Mouse (Mus musculus) neural tube, embryonic 13.5 days (tissue): ENCODE results near the gene Elavl1. TPM values are rescaled to one million over a fixed set of nuclear protein-coding genes. Genes with fewer than 3 reads are reported as not detected.

Experiments
- ATAC-seq: fragments of 200-750 bp; cut with Nextera tagmentation; 2 replicates; pipeline ENCODE4 v1.8.0; 2017; ENCODE audit warnings: low read depth, mild to moderate bottlenecking, moderate TSS enrichment, moderate library complexity
- H3K27ac ChIP-seq: fragments of 300-500 bp; sonication (generic); replicated peaks from 2 replicates; pipeline ENCODE4 v1.5.1; 2015; ENCODE audit warnings: moderate library complexity, mild to moderate bottlenecking, inconsistent platforms
- H3K27me3 ChIP-seq: fragments of 300-500 bp; sonication (generic); 2 replicates; pipeline ENCODE4 v1.6.1; 2015; ENCODE audit warnings: mild to moderate bottlenecking, inconsistent platforms
- H3K36me3 ChIP-seq: fragments of 300-500 bp; sonication (generic); 2 replicates; pipeline ENCODE4 v1.6.1; 2015; ENCODE audit warnings: mild to moderate bottlenecking, inconsistent platforms
- H3K4me1 ChIP-seq: fragments of 300-500 bp; sonication (generic); replicated peaks from 2 replicates; pipeline ENCODE4 v1.6.1; 2015; ENCODE audit warnings: inconsistent platforms
- H3K4me2 ChIP-seq: fragments of 300-500 bp; sonication (generic); 2 replicates; pipeline ENCODE4 v1.6.1; 2015; ENCODE audit warnings: inconsistent platforms, mild to moderate bottlenecking, moderate library complexity
- H3K4me3 ChIP-seq: fragments of 300-500 bp; sonication (generic); 2 replicates; pipeline ENCODE4 v1.5.1; 2015; ENCODE audit warnings: mild to moderate bottlenecking, inconsistent platforms
- H3K9ac ChIP-seq: fragments of 300-500 bp; sonication (generic); 2 replicates; pipeline ENCODE4 v1.6.1; 2015; ENCODE audit warnings: moderate library complexity, mild to moderate bottlenecking, inconsistent platforms
- H3K9me3 ChIP-seq: fragments of 300-500 bp; sonication (generic); 2 replicates; pipeline ENCODE4 v1.6.1; 2016; ENCODE audit warnings: inconsistent platforms
- whole genome bisulfite sequencing: fragments of 180-500 bp; shearing (Covaris S2); methylation state at CpG from one replicate; pipeline ENCODE4 v1.1.7; 2015; 5-methylcytosine and 5-hydroxymethylcytosine counted together
- polyA plus RNA-seq: library from polyadenylated mRNA; unstranded; fragments of >200 nt; fragmentation: Nextera tagmentation; extraction: Ambion mirVana; gene quantifications from 2 replicates; pipeline ENCODE4 v1.2.1, GENCODE M21; 2015

The Elavl1 gene
- polyA plus RNA-seq, 1 experiment from 2014 or later: 119 TPM

- WGBS: 21% methylated on average over 15 of the region's 15 CpGs
- H3K27me3 ChIP-seq: no peaks in the 10 kb centered on the region
- ATAC-seq: peak; percentile 0; the same call in 1 of the 2 replicates
- peak overlapping the region; percentile 74 for H3K9ac ChIP-seq
- no peaks in the 10 kb centered on the region for H3K9me3 ChIP-seq
- peaks cover 24% of the 10 kb centered on the region for H3K36me3 ChIP-seq
- H3K4me1 ChIP-seq: peaks cover 33% of the 10 kb centered on the region
- peak overlapping the region; percentile 94 for H3K27ac ChIP-seq
- peak overlapping the region; percentile 87 for H3K4me3 ChIP-seq
- H3K4me2 ChIP-seq: peak overlapping the region; percentile 74
Measured at GRCm38 (mm10) chr8:4237814-4238433, 87.3 kb downstream of the Elavl1 start.

Other genes with a start within 250 kb of the Elavl1 start
- gene Cd209f, start 219.6 kb downstream of the Elavl1 start, polyA plus RNA-seq: not detected in 2 replicates
- gene Cd209g, start 191.3 kb downstream of the Elavl1 start, polyA plus RNA-seq: not detected in 2 replicates
- gene Evi5l, start 158.8 kb downstream of the Elavl1 start, polyA plus RNA-seq: 78.7 and 82.7 TPM in 2 replicates
- 41.1 and 49.7 TPM in 2 replicates for gene Prr36, start 108.0 kb downstream of the Elavl1 start, polyA plus RNA-seq
- gene Lrrc8e, start 98.6 kb downstream of the Elavl1 start, polyA plus RNA-seq: 0.25 TPM in 1 of 2 replicates, not detected in the other
- gene Map2k7, start 86.7 kb downstream of the Elavl1 start, polyA plus RNA-seq: 36.9 and 38.9 TPM in 2 replicates
- 1.6 and 1.9 TPM in 2 replicates for gene Gm49320, start 86.5 kb downstream of the Elavl1 start, polyA plus RNA-seq
- 3.3 and 7.0 TPM in 2 replicates for gene Tgfbr3l, start 77.2 kb downstream of the Elavl1 start, polyA plus RNA-seq
- gene Snapc2, start 72.3 kb downstream of the Elavl1 start, polyA plus RNA-seq: 58.5 and 59.0 TPM in 2 replicates
- 276 and 301 TPM in 2 replicates for gene Ctxn1, start 66.1 kb downstream of the Elavl1 start, polyA plus RNA-seq
- 38.3 and 39.3 TPM in 2 replicates for gene Timm44, start 49.5 kb downstream of the Elavl1 start, polyA plus RNA-seq
- gene Ccl25, start 203 bp downstream of the Elavl1 start, polyA plus RNA-seq: 20.7 and 21.3 TPM in 2 replicates
- 33.0 and 33.4 TPM in 2 replicates for gene Cers4, start 167.6 kb upstream of the Elavl1 start, polyA plus RNA-seq